Mouse (Mus musculus) mature B cell (primary cell): ENCODE results near the gene Fer.
"Not testable (repeated sequence)": the region's sequence is repeated elsewhere in the genome, so short reads cannot be mapped to it uniquely, and the experiment has no call there.

Experiments
- in situ Hi-C: fragments of 300-500 bp; cut with MboI; formaldehyde crosslinking; loops from 2 replicates; pipeline ENCODE4 v1.14.3; 2019

The Fer gene

DNA sequence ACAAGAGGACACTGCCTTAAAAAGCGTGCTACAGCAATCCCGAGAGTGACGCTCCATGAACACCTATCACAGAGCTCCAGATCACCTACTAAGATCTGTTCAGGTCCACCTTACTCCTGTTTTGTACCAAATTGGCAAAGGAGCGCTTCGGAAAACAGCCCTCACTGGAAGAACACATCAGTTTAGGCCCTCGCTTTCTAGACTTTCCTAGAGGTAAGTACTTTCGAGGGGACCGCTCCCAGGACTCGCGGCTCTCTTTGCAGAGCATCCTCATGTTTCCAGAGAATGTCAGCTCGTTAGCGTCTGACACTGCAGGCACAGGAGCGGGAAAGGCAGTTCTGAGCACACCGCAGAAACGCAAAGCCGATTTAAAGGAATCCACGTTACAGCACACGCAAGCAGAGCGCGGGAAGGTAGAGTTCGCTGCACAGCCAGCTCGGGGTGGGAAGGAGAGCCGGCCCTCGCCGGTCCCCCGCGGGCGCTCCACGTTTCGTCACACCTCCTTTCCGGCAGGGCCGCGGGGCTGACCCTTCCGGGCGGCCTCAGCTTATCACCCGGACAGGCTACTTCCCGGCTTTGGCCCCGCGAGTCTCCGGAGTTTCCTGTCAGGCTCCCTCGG, at the start of gene Fer:
TSS of gene Fer (plus strand) at position 51 of the 619 bp plus-strand sequence.
- in situ Hi-C loops, result no loop called here

DNA sequence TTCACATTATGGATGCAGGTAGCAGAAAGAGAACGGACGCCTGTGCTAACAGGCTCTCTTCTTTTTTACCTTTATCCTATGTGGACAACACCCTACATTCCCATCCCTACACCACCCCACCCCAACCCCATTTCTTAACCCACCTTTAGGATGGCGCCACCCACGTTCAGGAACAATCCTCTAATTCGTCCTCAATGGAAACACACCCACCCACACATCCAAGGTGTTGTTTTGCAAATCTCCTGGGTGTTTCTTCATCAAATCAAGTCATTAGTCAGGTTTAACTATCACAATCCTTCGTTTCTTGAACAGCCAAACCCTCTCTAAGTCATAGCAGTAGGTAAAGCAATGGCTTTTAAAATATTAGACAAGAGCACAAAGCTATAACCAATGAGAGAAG, 49.3 kb upstream of the Fer start:
- in situ Hi-C loops, result no loop called here

- in situ Hi-C loops, result no loop called here
These were observed 44.3 kb upstream of the Fer start for GRCm38 (mm10) chr17:63818444-63819027.

GRCm38 (mm10) chr17:63824141-63824540, 38.7 kb upstream of the Fer start:
- in situ Hi-C loops, result no loop called here

GRCm38 (mm10) chr17:63826196-63826595, 36.7 kb upstream of the Fer start:
- in situ Hi-C loops, result no loop called here

GRCm38 (mm10) chr17:63826767-63827166, 36.1 kb upstream of the Fer start:
- in situ Hi-C loops, result no loop called here

- in situ Hi-C loops, result no loop called here
These were observed 34.1 kb upstream of the Fer start for GRCm38 (mm10) chr17:63828561-63829332.

DNA sequence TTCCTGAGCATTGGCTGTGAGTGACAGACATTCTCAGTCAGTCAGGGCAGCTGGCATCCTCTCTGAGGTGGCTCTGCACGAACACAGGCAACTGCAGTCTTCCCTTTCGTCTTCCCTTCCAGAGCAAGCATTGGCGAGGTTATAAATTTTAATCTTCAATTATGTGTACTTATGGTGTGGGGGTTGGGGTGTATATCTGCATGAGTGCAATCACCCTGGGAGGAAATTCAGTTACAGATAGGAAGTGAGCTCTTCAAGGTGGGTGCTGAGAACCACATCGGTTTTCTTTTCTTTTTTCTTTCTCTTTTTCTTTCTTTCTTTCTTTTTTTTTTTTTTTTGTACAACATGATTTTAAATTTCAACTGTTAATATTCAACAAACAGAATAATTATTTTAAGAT, 31.3 kb upstream of the Fer start:
- in situ Hi-C loops, result no loop called here

GRCm38 (mm10) chr17:63836223-63836622, 26.6 kb upstream of the Fer start:
- in situ Hi-C loops, result no loop called here

GRCm38 (mm10) chr17:63836641-63837040, 26.2 kb upstream of the Fer start:
- in situ Hi-C loops, result no loop called here

DNA sequence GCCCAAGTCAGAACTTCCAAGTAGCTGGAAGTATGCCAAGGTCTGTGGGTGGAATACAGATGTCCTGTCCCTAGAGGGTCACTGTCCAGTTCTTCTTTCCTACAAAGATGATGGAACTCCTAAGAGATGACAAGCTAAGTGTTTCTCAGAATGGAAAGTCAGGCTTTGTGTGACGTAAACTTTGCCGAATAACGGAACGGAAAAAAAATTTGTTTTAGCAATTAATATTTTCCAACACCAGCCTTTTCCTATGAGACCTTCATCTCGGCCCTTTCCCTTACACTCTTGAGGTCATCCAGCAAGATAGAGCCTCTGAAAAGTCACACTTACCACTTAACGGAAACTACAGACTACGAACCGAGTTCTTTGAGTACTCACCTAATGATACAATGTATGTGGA, 24.7 kb upstream of the Fer start:
- in situ Hi-C loops, result no loop called here

DNA sequence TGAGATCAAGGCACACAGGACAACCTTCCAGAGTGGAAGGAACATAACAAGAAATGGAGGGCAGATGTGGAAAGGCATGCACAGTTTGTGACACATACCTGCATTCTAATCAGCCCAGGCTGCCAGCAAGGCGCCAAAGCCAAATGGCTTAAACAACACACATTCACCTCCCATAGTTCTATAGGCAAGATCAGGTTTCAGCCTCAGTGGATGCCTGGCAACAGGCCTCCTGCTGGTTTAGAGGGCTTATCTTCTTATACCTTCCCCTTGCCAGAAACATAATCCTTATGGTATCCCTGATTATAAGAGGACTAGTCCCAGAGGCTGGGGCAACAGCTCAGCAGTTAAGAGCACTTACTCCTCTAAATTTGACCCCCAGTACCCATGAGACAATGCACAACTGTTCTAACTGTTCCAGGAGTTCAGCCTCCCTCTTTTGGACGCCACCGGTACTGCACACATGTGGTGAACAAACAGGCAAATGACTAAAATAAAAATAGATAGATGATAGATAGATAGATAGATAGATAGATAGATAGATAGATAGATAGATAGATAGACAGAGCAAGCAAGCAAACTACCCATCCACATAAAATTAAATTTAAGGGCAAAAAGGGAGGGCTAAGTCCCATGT, 23.1 kb upstream of the Fer start:
- in situ Hi-C loops, result no loop called here

DNA sequence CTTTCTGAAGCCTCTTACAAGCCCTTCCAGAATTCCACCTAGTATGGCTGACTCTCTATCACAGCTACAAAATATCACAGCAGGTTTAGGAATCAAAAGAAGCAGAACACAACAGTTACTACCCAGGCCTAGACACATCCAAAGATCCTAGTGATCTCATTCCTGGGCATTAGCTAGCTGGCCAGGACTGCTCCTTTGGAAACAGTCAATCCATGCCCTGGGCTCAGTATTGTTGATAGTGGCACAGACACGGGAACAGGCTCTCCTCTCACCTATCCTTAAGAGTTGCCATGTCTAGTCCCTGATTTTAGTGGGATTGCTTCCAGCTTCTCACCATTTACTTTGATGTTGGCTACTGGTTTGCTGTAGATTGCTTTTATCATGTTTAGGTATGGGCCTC, 20.6 kb upstream of the Fer start:
- in situ Hi-C loops, result no loop called here

GRCm38 (mm10) chr17:63844936-63845335, 17.9 kb upstream of the Fer start:
- in situ Hi-C loops, result no loop called here

DNA sequence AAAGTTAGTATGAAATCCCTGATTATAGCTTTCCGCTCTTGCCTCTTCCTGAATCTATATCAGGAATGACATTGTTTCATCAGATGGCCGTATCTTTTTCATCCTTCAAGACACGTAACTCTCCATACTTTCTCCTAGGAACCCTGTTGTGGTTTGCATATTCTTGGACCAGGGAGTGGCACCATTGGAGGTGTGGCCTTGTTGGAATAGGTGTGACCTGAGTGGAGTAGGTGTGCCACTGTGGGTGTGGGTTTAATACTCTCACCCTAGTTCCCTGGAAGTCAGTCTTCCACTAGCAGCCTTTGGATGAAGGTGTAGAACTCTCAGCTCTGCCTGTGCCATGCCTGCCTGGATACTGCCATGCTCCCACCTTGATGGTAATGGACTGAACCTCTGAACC, 17.1 kb upstream of the Fer start:
- in situ Hi-C loops, result not testable (repeated sequence)

GRCm38 (mm10) chr17:63849151-63849550, 13.7 kb upstream of the Fer start:
- in situ Hi-C loops, result no loop called here

- in situ Hi-C loops, result no loop called here
These were observed 13.3 kb upstream of the Fer start for GRCm38 (mm10) chr17:63849566-63849965.

GRCm38 (mm10) chr17:63850016-63850415, 12.8 kb upstream of the Fer start:
- in situ Hi-C loops, result no loop called here

GRCm38 (mm10) chr17:63857023-63857544, 5.8 kb upstream of the Fer start:
- in situ Hi-C loops, result no loop called here

- in situ Hi-C loops, result no loop called here
These were observed 1.9 kb upstream of the Fer start for GRCm38 (mm10) chr17:63860988-63861387.

- in situ Hi-C loops, result no loop called here
These were observed 463 bp upstream of the Fer start for GRCm38 (mm10) chr17:63862399-63862798.

DNA sequence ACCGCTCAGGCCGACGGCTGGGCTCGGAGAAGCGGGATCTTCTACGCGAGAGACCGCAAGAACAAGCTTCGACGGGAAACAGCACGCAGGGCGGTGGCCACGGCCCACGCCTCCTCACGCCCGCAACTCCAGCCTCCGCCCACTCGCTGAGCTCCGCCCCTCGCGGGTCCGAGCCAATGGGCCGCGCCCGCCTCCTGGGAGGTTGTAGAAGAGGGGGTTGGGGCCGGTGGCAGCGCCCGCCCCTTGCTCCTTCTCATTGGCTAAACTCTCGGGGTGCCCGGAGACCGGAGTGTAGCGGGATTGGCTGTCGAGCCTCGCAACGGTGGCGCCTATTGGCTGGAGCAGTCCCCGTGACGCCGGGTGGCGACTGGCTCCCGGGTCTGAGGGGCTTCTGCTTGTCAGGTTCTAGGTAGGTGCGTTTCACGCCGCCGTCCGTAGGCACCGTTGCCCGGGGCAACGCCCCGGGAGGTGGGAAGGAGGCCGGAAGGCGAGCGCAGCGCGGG, 836 bp downstream of the Fer start, which contains the start of gene A930002H24Rik:
TSS of gene A930002H24Rik (minus strand) at position 145 of the 503 bp plus-strand sequence.
- in situ Hi-C loops, result no loop called here
